Mouse (Mus musculus) inflammation-experienced regulatory T-cells, adult 6 months (primary cell): ENCODE data around the gene Gm45837. TPM values are rescaled to one million over a fixed set of nuclear protein-coding genes. Genes with fewer than 3 reads are reported as not detected.

Experiments
- ATAC-seq: one replicate; pipeline ENCODE4 v1.8.0; 2017
- polyA plus RNA-seq, 3 experiments: library from polyadenylated mRNA; unstranded; fragments of 100-300 nt; shearing (Covaris generic); gene quantifications; one replicate each; pipeline ENCODE4 v1.2.1; 2017

The Gm45837 gene
- polyA plus RNA-seq, 3 experiments from 2014 or later, result 6.7 to 39.0 (median 18.9) TPM

- peak; percentile 55 for ATAC-seq
These were observed 93.8 kb downstream of the Gm45837 start for GRCm38 (mm10) chr7:101504507-101504906.

GRCm38 (mm10) chr7:101509212-101509611 is 98.5 kb downstream of the Gm45837 start:
- ATAC-seq, result no peak

- no peak for ATAC-seq
These were observed 103.0 kb downstream of the Gm45837 start for GRCm38 (mm10) chr7:101513655-101514054.

GRCm38 (mm10) chr7:101514768-101515167 is 104.1 kb downstream of the Gm45837 start:
- ATAC-seq, result no peak

- no peak for ATAC-seq
These were observed 104.6 kb downstream of the Gm45837 start for GRCm38 (mm10) chr7:101515295-101515694.

GRCm38 (mm10) chr7:101516460-101516859 is 105.8 kb downstream of the Gm45837 start:
- no peak for ATAC-seq

GRCm38 (mm10) chr7:101521696-101522095 is 111.0 kb downstream of the Gm45837 start:
- ATAC-seq, result no peak

GRCm38 (mm10) chr7:101523205-101523604 is 112.5 kb downstream of the Gm45837 start:
- ATAC-seq, result no peak

- no peak for ATAC-seq
These were observed 115.8 kb downstream of the Gm45837 start for GRCm38 (mm10) chr7:101526484-101526883.

- no peak for ATAC-seq
These were observed 123.7 kb downstream of the Gm45837 start for GRCm38 (mm10) chr7:101534428-101534827.

GRCm38 (mm10) chr7:101535102-101535501 is 124.4 kb downstream of the Gm45837 start:
- no peak for ATAC-seq

- ATAC-seq, result no peak
These were observed 124.8 kb downstream of the Gm45837 start for GRCm38 (mm10) chr7:101535517-101535916.

GRCm38 (mm10) chr7:101537541-101537940 is 126.9 kb downstream of the Gm45837 start:
- ATAC-seq, result peak; percentile 44

GRCm38 (mm10) chr7:101538141-101538933 is 127.7 kb downstream of the Gm45837 start:
- peak; percentile 81 for ATAC-seq

GRCm38 (mm10) chr7:101539774-101540173 is 129.1 kb downstream of the Gm45837 start:
- no peak for ATAC-seq

GRCm38 (mm10) chr7:101540684-101541083 is 130.0 kb downstream of the Gm45837 start:
- ATAC-seq, result peak; percentile 27

- ATAC-seq, result peak; percentile 39
These were observed 130.4 kb downstream of the Gm45837 start for GRCm38 (mm10) chr7:101541132-101541531.

GRCm38 (mm10) chr7:101541734-101542133 is 131.0 kb downstream of the Gm45837 start:
- no peak for ATAC-seq

- peak; percentile 67 for ATAC-seq
These were observed 137.0 kb downstream of the Gm45837 start for GRCm38 (mm10) chr7:101547651-101548050.

- ATAC-seq, result peak; percentile 18
These were observed 138.6 kb downstream of the Gm45837 start for GRCm38 (mm10) chr7:101549266-101549665.

- peak; percentile 22 for ATAC-seq
These were observed 140.2 kb downstream of the Gm45837 start for GRCm38 (mm10) chr7:101550686-101551485.

- ATAC-seq, result peak; percentile 0
These were observed 140.8 kb downstream of the Gm45837 start for GRCm38 (mm10) chr7:101551530-101551929.

GRCm38 (mm10) chr7:101555473-101555872 is 144.8 kb downstream of the Gm45837 start:
- ATAC-seq, result peak; percentile 84

GRCm38 (mm10) chr7:101557391-101557790 is 146.7 kb downstream of the Gm45837 start:
- ATAC-seq, result no peak
